Mouse (Mus musculus) hindbrain, embryonic 10.5 days (tissue): Measurements from ENCODE around the gene Mttp. TPM values are rescaled to one million over a fixed set of nuclear protein-coding genes. Genes with fewer than 3 reads are reported as not detected.
A peak's percentile ranks its signal among the peaks of the same experiment; 100 is the strongest.

ENCODE experiments used
- DNase-seq: peaks from one replicate; pipeline ENCODE4 v3.0.0-alpha.2; 2017; ENCODE audit warnings: low spot score
- H3K27ac ChIP-seq: fragments of 300-500 bp; sonication (generic); 2 replicates; pipeline ENCODE4 v1.5.1; 2016; ENCODE audit warnings: mild to moderate bottlenecking, moderate library complexity
- H3K27me3 ChIP-seq: fragments of 300-500 bp; sonication (generic); 2 replicates; pipeline ENCODE4 v1.6.1; 2016; ENCODE audit warnings: mild to moderate bottlenecking; ENCODE audit not compliant: poor library complexity, insufficient read depth, severe bottlenecking
- H3K36me3 ChIP-seq: fragments of 300-500 bp; sonication (generic); 2 replicates; pipeline ENCODE4 v1.6.1; 2016; ENCODE audit warnings: mild to moderate bottlenecking, moderate library complexity
- H3K4me1 ChIP-seq: fragments of 300-500 bp; sonication (generic); replicated peaks from 2 replicates; pipeline ENCODE4 v1.6.1; 2016; ENCODE audit warnings: mild to moderate bottlenecking
- H3K4me3 ChIP-seq: fragments of 300-500 bp; sonication (generic); 2 replicates; pipeline ENCODE4 v1.5.1; 2016; ENCODE audit warnings: mild to moderate bottlenecking, moderate library complexity
- H3K9me3 ChIP-seq: fragments of 300-500 bp; sonication (generic); 2 replicates; pipeline ENCODE4 v1.6.1; 2016; ENCODE audit warnings: mild to moderate bottlenecking, moderate library complexity
- WGBS: fragments of 180-500 bp; shearing (Covaris S2); methylation state at CpG from one replicate; pipeline ENCODE4 v1.1.7; 2016; 5-methylcytosine and 5-hydroxymethylcytosine counted together
- polyA plus RNA-seq: library from polyadenylated mRNA; unstranded; fragments of >200 nt; fragmentation: Nextera tagmentation; extraction: Ambion mirVana; gene quantifications from 2 replicates; pipeline ENCODE4 v1.2.1, GENCODE M21; 2016

Gene Mttp
- polyA plus RNA-seq, 1 experiment from 2014 or later: 9.2 TPM

GRCm38 (mm10) chr3:138130692-138131091 lies 14.1 kb downstream of the Mttp start:
- Histone ChIP-seq H3K27me3 (no peaks in the 10 kb centered on the region), H3K9me3 (no peaks in the 10 kb centered on the region), H3K27ac (peak overlapping the region; percentile 40), H3K4me1 (peaks cover 11% of the 10 kb centered on the region), H3K36me3 (no peaks in the 10 kb centered on the region), H3K4me3 (no peak overlapping the region)
- WGBS: 61% methylated on average over 1 of the region's 1 CpGs
- DNase-seq: no peak

- 94% methylated on average over 6 of the region's 6 CpGs for WGBS
- Histone ChIP-seq H3K36me3 (no peaks in the 10 kb centered on the region), H3K4me1 (peaks cover 11% of the 10 kb centered on the region)
Measured at GRCm38 (mm10) chr3:138129110-138129509, 15.7 kb downstream of the Mttp start.

DNA sequence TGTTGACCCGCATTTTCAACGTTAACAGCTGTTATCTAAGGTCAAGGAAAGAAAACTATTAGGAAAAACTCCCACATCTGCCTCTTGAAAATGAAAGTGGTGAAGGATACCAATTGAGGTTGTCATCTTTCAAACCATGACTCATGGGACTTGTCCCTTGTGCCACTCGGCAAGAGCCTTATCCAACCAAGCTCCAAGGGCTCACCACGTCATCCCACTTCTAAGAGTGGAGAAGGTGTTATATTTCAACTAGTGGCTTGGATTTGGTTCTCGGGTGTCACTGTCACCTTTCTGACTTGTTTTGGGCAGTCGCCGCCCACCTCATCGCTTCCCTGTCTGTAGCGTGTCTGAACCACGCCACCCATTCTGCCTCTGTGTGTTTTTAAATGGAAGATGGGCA lies 20.9 kb downstream of the Mttp start:
- WGBS: 87% methylated on average over 10 of the region's 10 CpGs
- no peak for DNase-seq
- Histone ChIP-seq H3K9me3 (no peaks in the 10 kb centered on the region), H3K4me3 (no peak overlapping the region), H3K27me3 (no peaks in the 10 kb centered on the region), H3K4me1 (no peaks in the 10 kb centered on the region), H3K27ac (no peak overlapping the region), H3K36me3 (no peaks in the 10 kb centered on the region)

More at GRCm38 (mm10) chr3:138129110-138129509, 15.7 kb downstream of the Mttp start:
- Histone ChIP-seq H3K27ac (no peak overlapping the region), H3K9me3 (no peaks in the 10 kb centered on the region), H3K27me3 (no peaks in the 10 kb centered on the region), H3K4me3 (no peak overlapping the region)
- DNase-seq: no peak

DNA sequence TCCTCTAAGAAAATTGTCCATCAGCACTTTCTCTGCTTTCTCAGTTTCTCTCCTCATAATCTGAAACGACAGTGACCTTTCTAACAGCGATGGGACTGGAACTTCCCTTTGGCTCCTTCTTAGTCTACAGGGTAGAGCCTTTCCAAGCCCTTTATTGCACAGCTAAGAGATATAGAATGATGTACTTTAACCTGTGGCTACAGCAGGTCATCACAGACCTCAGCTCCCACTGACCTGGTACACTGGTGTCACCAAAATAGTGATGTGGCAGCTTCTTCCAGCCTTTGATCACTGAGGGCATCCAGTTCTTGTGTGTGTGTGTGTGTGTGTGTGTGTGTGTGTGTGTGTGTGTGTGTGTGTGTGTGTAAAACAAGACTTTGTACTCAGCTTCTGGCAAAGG lies 23.3 kb downstream of the Mttp start:
- no peaks in the 10 kb centered on the region for H3K9me3 ChIP-seq
- no peak overlapping the region for H3K4me3 ChIP-seq
- H3K4me1 ChIP-seq: no peaks in the 10 kb centered on the region
- H3K27me3 ChIP-seq: no peaks in the 10 kb centered on the region
- no peaks in the 10 kb centered on the region for H3K36me3 ChIP-seq
- 96% methylated on average over 2 of the region's 2 CpGs for WGBS
- DNase-seq: no peak
- H3K27ac ChIP-seq: no peak overlapping the region

DNA sequence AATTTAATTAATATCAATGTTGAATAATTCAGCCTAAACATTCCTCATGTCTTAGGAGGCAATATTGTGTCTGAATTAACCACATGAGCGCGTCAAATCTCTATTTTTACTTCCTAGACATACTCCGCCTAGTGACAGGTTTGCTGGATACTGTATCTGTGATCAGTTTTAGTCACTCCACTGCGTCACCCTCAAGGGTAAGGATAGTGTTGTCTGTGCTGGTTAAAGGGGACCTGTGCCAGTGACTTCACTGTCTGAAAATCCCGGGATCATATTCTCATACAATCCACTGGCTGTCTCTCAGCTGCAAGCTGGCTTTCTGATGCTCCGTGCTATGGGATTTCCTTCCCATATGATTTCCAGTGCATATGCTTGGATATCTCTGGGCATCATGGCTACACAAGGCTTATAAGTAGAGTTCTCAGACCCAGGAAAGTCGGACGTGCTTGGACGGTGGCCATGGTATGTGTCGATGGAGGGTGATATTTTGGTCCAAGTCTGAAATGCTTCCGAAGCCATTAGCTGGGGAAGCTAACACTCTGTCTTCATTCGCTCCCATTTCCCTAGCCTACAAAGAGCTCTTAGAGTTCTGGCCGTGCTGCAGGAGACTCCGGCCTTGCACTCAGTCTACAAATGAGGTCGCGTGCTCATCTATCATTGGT lies 25.2 kb downstream of the Mttp start:
- Histone ChIP-seq H3K4me3 (no peak overlapping the region), H3K27ac (no peak overlapping the region), H3K9me3 (no peaks in the 10 kb centered on the region), H3K36me3 (no peaks in the 10 kb centered on the region), H3K27me3 (no peaks in the 10 kb centered on the region), H3K4me1 (no peaks in the 10 kb centered on the region)
- no peak for DNase-seq
- 94% methylated on average over 16 of the region's 16 CpGs for WGBS

- no peak overlapping the region for H3K27ac ChIP-seq
- no peak overlapping the region for H3K4me3 ChIP-seq
- WGBS: 78% methylated on average over 14 of the region's 14 CpGs
- H3K36me3 ChIP-seq: no peaks in the 10 kb centered on the region
- no peaks in the 10 kb centered on the region for H3K9me3 ChIP-seq
- H3K4me1 ChIP-seq: no peaks in the 10 kb centered on the region
- no peaks in the 10 kb centered on the region for H3K27me3 ChIP-seq
- no peak for DNase-seq
Measured at GRCm38 (mm10) chr3:138118831-138119230, 25.9 kb downstream of the Mttp start.

DNA sequence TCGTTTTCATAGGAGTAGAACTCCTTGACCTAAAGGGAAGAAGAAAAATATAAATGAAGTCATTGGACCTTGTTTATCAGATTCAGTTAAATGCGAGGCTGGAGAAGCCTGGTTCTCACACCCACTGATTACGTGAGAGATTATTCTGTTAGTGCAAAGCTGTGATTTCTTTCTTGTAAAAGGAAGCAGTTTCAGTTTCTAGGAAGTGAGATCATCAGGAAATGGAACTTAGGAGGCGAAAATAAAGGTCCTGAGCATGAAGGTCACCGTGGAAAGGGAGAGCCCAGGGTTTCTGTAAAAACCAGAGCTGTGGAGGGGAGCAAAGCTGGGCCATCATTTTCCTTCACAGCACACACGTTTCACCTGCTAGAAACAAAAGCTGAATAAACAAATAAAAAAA lies 26.4 kb downstream of the Mttp start:
- Histone ChIP-seq H3K27me3 (no peaks in the 10 kb centered on the region), H3K9me3 (no peaks in the 10 kb centered on the region), H3K4me1 (no peaks in the 10 kb centered on the region), H3K4me3 (no peak overlapping the region), H3K27ac (no peak overlapping the region), H3K36me3 (no peaks in the 10 kb centered on the region)
- WGBS: 78% methylated on average over 6 of the region's 6 CpGs
- DNase-seq: no peak

- Histone ChIP-seq H3K4me1 (no peaks in the 10 kb centered on the region), H3K27me3 (no peaks in the 10 kb centered on the region), H3K27ac (no peak overlapping the region), H3K9me3 (no peaks in the 10 kb centered on the region), H3K4me3 (no peak overlapping the region), H3K36me3 (no peaks in the 10 kb centered on the region)
- no peak for DNase-seq
- 95% methylated on average over 4 of the region's 4 CpGs for WGBS
Measured at GRCm38 (mm10) chr3:138116871-138117270, 27.9 kb downstream of the Mttp start.

GRCm38 (mm10) chr3:138114106-138114505 lies 30.7 kb downstream of the Mttp start:
- 85% methylated on average over 17 of the region's 17 CpGs for WGBS

DNA sequence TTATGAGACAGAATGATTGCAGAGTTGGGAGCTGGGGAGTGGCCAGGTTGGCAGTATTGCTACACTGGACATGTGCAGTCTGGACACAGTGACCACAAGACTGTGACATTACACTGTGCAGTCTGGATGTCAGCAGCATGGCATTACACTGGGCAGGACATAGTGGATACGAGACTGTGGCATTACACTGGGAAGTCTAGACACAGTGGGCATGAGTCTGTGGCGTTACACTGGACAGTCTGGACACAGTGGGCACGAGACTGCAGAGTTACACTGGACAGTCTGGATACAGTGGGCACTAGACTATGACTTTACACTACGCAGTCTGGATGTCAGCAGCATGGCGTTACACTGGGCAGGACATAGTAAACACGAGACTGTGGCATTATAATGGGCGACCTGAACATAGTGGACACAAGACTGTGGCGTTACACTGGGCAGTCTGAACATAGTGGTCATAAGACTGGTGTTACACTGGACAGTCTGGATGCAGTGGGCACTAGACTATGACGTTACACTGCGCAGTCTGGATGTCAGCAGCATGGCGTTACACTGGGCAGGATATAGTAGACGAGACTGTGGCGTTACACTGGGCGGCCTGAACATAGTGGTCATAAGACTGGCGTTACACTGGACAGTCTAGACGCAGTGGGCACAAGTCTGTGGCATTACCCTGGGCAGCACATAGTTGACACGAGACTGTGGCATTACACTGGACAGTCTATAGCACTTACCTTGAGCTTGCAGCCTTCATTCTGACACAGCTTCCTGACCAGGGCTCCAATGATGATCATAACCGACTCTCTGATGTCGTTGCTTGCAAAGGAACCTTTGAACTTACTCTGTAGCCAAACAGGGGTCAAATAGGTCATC lies 33.6 kb downstream of the Mttp start:
- H3K4me3 ChIP-seq: no peak overlapping the region
- H3K36me3 ChIP-seq: 0 out of 2 replicates have a peak, but pooled peaks cover 5% of the 10 kb centered on the region
- no peak for DNase-seq
- H3K27ac ChIP-seq: no peak overlapping the region
- no peaks in the 10 kb centered on the region for H3K9me3 ChIP-seq
- H3K27me3 ChIP-seq: no peaks in the 10 kb centered on the region
- WGBS: 92% methylated on average over 19 of the region's 19 CpGs
- H3K4me1 ChIP-seq: no peaks in the 10 kb centered on the region

More at GRCm38 (mm10) chr3:138114106-138114505, 30.7 kb downstream of the Mttp start:
- H3K36me3 ChIP-seq: 0 out of 2 replicates have a peak, but pooled peaks cover 5% of the 10 kb centered on the region
- DNase-seq: no peak
- H3K9me3 ChIP-seq: no peaks in the 10 kb centered on the region
- H3K4me1 ChIP-seq: no peaks in the 10 kb centered on the region
- no peak overlapping the region for H3K4me3 ChIP-seq
- no peaks in the 10 kb centered on the region for H3K27me3 ChIP-seq
- no peak overlapping the region for H3K27ac ChIP-seq

DNA sequence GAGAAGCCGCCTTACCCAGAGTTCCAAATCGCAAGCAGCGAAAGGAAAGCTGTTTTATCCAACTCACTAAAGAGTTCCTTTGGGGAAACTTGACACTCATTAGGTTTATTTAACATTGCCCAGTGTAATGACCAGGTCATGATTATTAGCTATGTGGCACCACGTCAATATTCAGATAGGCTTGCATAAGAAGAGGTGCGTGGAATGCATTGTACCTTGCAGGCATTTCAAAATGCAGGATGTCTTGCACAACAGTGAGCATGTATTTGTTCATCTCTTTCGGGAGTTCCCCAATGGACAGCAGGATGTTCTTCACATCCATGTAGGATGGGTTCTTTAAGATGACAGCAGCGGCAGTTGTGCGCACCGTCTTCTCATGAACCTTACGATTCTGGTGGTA lies 37.9 kb downstream of the Mttp start:
- Histone ChIP-seq H3K9me3 (no peaks in the 10 kb centered on the region), H3K27ac (no peak overlapping the region), H3K27me3 (no peaks in the 10 kb centered on the region), H3K4me1 (no peaks in the 10 kb centered on the region), H3K36me3 (0 out of 2 replicates have a peak, but pooled peaks cover 5% of the 10 kb centered on the region), H3K4me3 (no peak overlapping the region)
- DNase-seq: no peak
- WGBS: 93% methylated on average over 10 of the region's 10 CpGs

DNA sequence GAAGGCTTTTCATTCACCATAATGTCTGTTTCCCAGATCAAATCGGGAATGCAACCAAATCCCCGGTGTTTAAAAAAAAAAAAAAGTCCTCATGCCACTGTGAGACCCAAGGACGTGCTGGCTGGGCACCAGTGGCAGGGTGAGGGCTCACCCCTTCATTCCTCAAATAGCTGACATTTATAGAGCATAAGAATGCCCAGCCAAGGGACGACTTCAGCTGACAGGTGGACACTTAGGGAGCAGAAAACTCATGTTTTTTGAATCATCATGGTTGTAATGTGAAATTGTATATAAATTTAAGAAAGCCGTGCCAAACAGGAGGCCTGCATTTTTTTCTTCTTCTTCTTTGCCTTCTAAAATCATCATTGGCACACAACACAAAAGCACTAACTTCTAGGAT lies 39.7 kb downstream of the Mttp start:
- Histone ChIP-seq H3K27me3 (no peaks in the 10 kb centered on the region), H3K27ac (no peak overlapping the region), H3K9me3 (no peaks in the 10 kb centered on the region), H3K36me3 (no peaks in the 10 kb centered on the region), H3K4me1 (no peaks in the 10 kb centered on the region), H3K4me3 (no peak overlapping the region)
- DNase-seq: no peak
- WGBS: 75% methylated on average over 5 of the region's 5 CpGs

GRCm38 (mm10) chr3:138103690-138104089 lies 41.1 kb downstream of the Mttp start:
- H3K36me3 ChIP-seq: no peaks in the 10 kb centered on the region
- H3K27ac ChIP-seq: no peak overlapping the region
- DNase-seq: no peak
- no peaks in the 10 kb centered on the region for H3K27me3 ChIP-seq
- WGBS: 90% methylated on average over 4 of the region's 4 CpGs
- no peak overlapping the region for H3K4me3 ChIP-seq
- no peaks in the 10 kb centered on the region for H3K9me3 ChIP-seq
- H3K4me1 ChIP-seq: no peaks in the 10 kb centered on the region
